Mouse (Mus musculus) right cerebral cortex, postnatal 14 days (tissue): ENCODE data around the gene Fam149b.

Experiments used
- DNase-seq: peaks from one replicate; pipeline ENCODE4 v3.0.0; 2022

The Fam149b gene

DNA sequence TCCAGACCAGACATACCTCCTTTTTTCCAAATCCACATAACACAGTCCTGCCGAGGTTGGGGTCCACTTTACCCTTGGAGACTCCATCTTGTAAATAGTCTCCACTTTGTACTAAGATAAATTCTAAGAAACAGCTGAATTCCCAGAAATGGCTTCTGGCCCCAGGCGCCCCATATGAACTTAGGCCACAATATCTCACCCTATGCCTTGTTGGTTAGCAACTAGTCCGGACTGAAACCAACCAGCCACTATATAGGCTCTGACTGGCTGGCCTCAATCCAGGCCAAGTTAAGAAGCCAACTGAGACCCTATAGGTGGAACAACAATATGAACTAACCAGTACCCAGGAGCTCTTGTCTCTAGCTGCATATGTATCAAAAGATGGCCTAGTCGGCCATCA, 44.4 kb downstream of the Fam149b start:
- no peak for DNase-seq

DNA sequence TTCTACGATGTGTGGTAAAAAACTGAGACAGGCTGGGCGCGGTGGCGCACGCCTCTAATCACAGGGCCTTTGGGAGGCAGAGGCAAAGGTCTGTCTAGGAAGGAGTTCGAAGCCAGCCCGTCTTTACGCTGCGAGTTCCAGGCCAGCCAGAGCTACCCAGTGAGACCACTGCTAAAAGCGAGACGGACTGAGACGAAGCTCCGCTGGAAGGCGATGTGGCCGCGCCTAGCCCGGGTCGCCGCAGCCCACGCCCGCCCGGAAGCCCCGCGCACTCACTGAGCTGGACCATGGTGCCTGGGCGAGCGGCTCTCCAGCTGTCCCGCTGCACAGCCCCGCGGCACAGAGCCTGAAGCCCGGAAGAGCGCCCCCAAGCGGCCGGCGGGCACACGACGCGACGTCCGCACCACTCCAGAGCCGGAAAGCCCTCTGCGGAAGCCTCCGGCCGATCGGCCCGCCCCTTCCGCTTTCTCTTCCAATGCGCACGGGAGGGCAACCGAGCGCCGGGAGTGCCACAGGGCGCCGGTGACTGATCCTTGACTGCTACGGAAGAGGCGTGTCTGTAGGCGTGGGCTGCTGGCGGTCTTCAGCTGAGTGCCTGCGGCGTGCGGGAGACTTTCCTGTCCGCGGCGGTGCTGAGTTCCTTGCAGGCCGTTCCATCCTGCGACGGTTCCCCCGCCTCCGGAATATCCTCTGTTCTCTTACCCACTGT, 45.4 kb downstream of the Fam149b start, which contains the start of gene Mrps16:
Gene Mrps16, minus strand, starts transcription at position 430 of the 709 bp plus-strand sequence.
- DNase-seq = peak; percentile 92

DNA sequence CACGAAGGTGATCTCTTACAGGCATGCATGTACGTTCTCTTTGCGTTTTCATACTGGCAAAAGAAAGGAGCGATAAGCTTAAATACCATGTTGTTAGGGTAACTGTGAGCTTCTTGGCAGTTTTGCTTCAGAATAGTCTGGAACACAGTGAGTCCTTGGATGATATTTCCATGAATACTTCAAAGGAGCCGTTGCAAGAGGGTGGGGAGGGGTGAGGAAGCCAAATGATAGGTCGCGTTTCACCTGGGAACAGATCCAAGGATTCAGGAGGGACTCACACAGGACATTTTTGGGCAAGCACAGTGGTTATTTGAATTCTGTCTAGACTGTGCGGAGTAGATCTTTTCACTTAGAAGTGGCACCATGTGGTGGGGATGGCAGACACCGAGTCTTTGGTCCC, 49.3 kb downstream of the Fam149b start:
- DNase-seq = no peak

DNA sequence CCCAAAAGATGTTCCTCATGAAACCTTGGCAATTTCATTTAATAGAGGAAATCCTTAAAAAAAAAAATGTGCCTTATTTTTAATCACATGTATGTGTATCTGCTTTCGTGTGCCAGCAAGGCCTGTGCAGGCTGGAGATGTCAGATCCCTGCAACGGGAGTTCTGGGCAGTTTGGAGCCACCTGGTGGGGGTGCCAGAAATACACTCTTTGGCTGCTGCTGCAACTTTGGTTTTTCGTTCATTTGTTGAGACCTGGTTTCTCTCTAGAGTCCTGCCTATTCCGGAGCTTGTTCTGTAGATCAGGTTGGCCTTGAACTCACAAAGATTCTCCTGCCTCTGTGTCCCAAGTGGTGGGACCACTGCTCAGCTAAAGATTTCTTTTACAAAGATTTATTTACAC, 50.9 kb downstream of the Fam149b start:
- peak; percentile 19 for DNase-seq

DNA sequence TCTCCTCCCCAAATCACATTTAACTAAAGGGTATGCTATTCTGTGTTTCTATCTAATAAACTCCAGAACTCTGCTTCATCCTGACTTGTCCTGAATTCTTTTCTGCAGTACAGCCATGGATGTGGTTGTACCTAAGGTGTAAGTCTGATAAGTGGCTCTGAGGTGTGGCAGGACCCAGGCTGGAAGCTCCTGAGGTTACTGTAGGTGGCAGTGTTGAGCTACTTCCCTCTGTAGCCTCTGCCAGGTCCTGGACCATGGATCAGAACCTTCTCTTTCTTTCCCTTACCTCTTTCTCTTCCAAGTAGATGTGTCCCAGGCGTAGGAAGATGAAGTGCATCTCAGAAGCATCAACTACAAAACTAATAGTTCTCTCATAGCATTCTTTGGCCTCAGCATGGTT, 52.1 kb downstream of the Fam149b start:
- DNase-seq = peak; percentile 21

DNA sequence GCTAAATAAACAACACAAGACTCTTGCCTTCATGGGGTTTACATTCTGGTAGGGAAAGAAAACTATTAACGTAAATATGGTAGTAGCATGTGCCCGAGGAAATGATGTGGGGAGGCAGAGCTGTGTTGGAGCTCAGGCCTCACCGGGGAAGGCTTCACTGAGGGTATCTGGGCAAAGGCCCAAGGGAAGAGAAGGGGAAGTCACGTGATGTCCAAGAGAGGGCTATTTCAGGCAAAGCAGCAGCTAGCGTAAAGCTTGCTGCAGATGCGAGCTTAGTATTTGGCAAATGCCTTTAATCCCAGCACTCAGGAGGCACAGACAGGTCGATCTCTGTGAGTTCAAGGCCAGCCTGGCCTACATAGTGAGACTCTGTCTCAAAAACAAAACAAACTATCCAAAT, 74.3 kb downstream of the Fam149b start:
- DNase-seq = no peak

DNA sequence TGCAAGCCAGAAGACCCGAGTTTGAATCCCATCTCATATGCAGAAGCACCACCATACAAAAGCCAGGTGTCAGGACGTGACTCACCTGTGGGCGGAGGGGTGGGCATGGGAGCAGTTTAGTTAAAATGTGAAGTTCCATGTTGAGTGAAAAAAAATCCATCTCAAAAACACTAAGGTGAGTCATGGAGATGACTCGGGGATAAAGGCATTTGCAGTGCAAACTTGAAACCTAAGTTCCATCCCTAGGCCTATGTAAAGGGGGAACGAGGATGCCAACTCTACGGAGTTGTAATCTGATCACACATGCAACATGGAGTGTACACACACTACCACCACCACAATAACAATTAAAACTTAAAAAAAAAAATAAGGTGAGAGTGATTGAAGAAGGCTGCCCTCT, 75.1 kb downstream of the Fam149b start:
- DNase-seq = no peak

DNA sequence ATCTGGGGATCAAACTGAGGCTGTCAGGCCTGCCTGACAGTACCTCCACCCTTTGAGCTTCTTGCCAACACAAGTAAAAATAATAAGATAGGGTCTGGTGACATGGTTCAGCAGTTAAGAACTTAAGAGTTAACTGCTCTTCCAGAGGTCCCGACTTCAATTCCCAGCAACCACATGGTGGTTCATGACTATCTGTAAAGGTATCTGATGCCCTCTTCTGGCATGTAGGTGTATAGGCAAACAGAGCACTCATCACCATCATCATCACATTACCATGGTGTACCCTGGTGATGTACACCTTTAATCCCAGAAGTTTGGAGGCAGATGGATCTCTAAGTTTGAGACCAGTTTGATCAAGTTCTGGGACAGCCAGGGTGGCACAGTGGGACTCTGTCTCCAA, 80.6 kb downstream of the Fam149b start:
- no peak for DNase-seq

DNA sequence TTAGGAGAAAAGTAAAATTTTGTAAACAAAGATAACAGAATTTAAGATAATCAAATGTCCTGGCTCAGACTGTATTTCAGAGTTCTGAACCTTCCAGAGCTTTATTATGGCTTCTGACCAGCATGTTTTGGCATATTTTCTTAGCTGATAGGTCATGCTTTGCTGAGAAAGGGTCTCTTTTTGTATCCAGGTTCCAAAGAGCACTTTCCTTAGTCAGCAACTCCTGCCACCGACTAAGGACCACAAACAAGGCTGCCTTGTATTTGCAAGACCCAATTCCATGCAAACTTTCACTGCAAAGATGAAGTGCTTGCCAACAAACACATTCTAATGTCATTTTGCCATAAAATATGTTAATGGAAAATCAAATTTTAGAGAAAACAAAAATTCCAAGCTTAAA, 81.9 kb downstream of the Fam149b start:
- DNase-seq = no peak

DNA sequence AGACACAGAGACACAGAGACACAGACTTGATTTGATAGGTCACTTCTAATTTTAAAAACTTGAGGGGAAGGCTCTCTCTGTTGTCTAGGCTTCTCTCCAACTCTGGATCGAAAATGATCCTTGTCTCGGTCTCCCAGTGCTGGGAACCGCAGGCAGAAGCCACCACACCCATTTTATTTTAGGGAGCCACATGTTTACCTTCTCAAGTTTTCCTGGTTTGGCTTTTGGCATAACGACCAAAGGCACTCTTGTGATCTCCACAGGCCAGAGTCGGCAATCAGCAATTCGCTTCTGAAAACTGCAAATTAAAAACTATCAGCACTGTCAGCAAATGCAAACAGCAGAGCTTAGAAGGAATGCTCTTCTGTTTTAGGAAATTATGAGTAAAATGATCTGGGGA, 83.8 kb downstream of the Fam149b start:
- no peak for DNase-seq

DNA sequence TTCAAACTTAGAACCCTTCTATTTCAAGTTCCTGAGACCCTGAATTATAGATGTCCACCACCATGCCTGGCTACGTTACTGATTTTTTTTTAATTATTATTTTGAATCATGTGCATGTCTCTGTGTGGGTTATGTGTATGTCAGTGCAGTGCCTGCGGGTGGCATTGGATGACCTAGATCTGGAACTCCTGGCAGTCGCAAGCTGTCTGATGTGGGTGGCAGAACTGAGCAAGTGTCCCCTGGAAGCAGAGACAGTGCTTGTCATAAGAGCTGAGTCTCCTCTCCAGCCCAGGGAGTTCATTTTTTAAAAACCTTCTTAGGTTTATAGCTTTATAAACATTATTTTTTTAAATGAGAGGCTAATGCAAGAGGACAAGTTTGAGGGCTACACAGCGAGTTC, 84.5 kb downstream of the Fam149b start:
- no peak for DNase-seq
